In genomic region chr5:30554981-30555380, GRCm38 (mm10) we compare ENCODE assay signal across 31 mouse cellular contexts. TPM values are rescaled to one million over a fixed set of nuclear protein-coding genes. Genes with fewer than 3 reads are reported as not detected.
DNase-seq lines count a peak whose midpoint lies in the region; ATAC-seq and TF ChIP-seq lines count a peak whose summit lies in the region.
"Had no signal": no experiment of that assay in that cellular context is flagged by ENCODE, and none has a peak within 500 bp of the region (broad histone marks: within the 10 kb centered on the region; RNA-seq: fewer than 3 reads in every experiment).

No protein-coding gene starts in this region.

- 49% methylated on average over 8 of the region's 8 CpGs for WGBS in heart, embryonic 10.5 days
- 63% methylated on average over 8 of the region's 8 CpGs for WGBS in midbrain, embryonic 14.5 days
- 62% methylated on average over 8 of the region's 8 CpGs for WGBS in midbrain, embryonic 16.5 days
- 60% methylated on average over 8 of the region's 8 CpGs for WGBS in lung, postnatal 0 days

- H3K9me3 ChIP-seq in heart, embryonic 10.5 days: no peaks in the 10 kb centered on the region
- H3K9me3 ChIP-seq in midbrain, embryonic 14.5 days (ENCODE audit: control insufficient read depth, low read length): no peaks in the 10 kb centered on the region
- no peaks in the 10 kb centered on the region for H3K9me3 ChIP-seq in midbrain, embryonic 16.5 days (replicated peaks; ENCODE audit: control insufficient read depth, low read length, poor library complexity, severe bottlenecking)
- no peaks in the 10 kb centered on the region for H3K9me3 ChIP-seq in lung, postnatal 0 days (ENCODE audit: low read length)
- H3K9me3 ChIP-seq: forebrain, embryonic 10.5 days; forebrain, embryonic 13.5 days; hindbrain, embryonic 12.5 days; hindbrain, embryonic 15.5 days had no signal

- H3K36me3 ChIP-seq in heart, embryonic 10.5 days: no peaks in the 10 kb centered on the region
- H3K36me3 ChIP-seq in midbrain, embryonic 14.5 days (ENCODE audit: control insufficient read depth, insufficient read depth, low read length): no peaks in the 10 kb centered on the region
- no peaks in the 10 kb centered on the region for H3K36me3 ChIP-seq in midbrain, embryonic 16.5 days (ENCODE audit: control insufficient read depth, insufficient read depth, low read length)
- H3K36me3 ChIP-seq in lung, postnatal 0 days (ENCODE audit: insufficient read depth, low read length): no peaks in the 10 kb centered on the region
- H3K36me3 ChIP-seq: forebrain, embryonic 10.5 days; hindbrain, embryonic 12.5 days; hindbrain, embryonic 15.5 days had no signal

- H3K4me3 ChIP-seq in heart, embryonic 10.5 days: no peak overlapping the region
- no peak overlapping the region for H3K4me3 ChIP-seq in midbrain, embryonic 14.5 days (replicated peaks; ENCODE audit: low read depth, low read length)
- H3K4me3 ChIP-seq in midbrain, embryonic 16.5 days (ENCODE audit: low read depth, low read length): no peak overlapping the region
- H3K4me3 ChIP-seq in brown adipose tissue, adult 24 weeks (ENCODE audit: insufficient read depth, low read depth, low read length): no peak overlapping the region
- H3K4me3 ChIP-seq in lung, postnatal 0 days (ENCODE audit: low read depth, low read length): no peak overlapping the region
- H3K4me3 ChIP-seq: forebrain, embryonic 10.5 days; forebrain, embryonic 13.5 days; gastrocnemius, adult 2 months; hindbrain, embryonic 12.5 days; hindbrain, embryonic 15.5 days had no signal

- H3K4me1 ChIP-seq in heart, embryonic 10.5 days: peaks cover 23% of the 10 kb centered on the region
- H3K4me1 ChIP-seq in midbrain, embryonic 14.5 days (ENCODE audit: control insufficient read depth, insufficient read depth, low read length): no peaks in the 10 kb centered on the region
- peaks cover 5% of the 10 kb centered on the region; the same call in 1 of the 2 replicates for H3K4me1 ChIP-seq in midbrain, embryonic 16.5 days (ENCODE audit: control insufficient read depth, insufficient read depth, low read length)
- peaks cover 23% of the 10 kb centered on the region for H3K4me1 ChIP-seq in brown adipose tissue, adult 24 weeks (ENCODE audit: control insufficient read depth, insufficient read depth, insufficient read length, low read length)
- H3K4me1 ChIP-seq in lung, postnatal 0 days (ENCODE audit: insufficient read depth, low read depth, low read length): no peaks in the 10 kb centered on the region
- H3K4me1 ChIP-seq: hindbrain, embryonic 12.5 days had no signal

- intact Hi-C loops in heart, postnatal 36 days (cut with DNase I): no loop called here

- no peak overlapping the region for H3K9ac ChIP-seq in midbrain, embryonic 14.5 days (replicated peaks; ENCODE audit: low read length)
- H3K9ac ChIP-seq in midbrain, embryonic 16.5 days (ENCODE audit: low read depth, low read length): no peak overlapping the region
- H3K9ac ChIP-seq in lung, postnatal 0 days (replicated peaks; ENCODE audit: low read depth): no peak overlapping the region
- H3K9ac ChIP-seq: forebrain, embryonic 13.5 days; hindbrain, embryonic 12.5 days; hindbrain, embryonic 15.5 days had no signal

- TF ChIP-seq CTCF in lung, postnatal 0 days (IDR thresholded peaks at IDR 0.05): no peak

- peak overlapping the region; percentile 56 for H3K27ac ChIP-seq in heart, embryonic 10.5 days
- no peak overlapping the region for H3K27ac ChIP-seq in midbrain, embryonic 14.5 days (replicated peaks; ENCODE audit: low read depth, low read length)
- no peak overlapping the region for H3K27ac ChIP-seq in midbrain, embryonic 16.5 days (ENCODE audit: low read length)
- peak overlapping the region; percentile 92 for H3K27ac ChIP-seq in brown adipose tissue, adult 24 weeks (replicated peaks; ENCODE audit: low read depth, low read length)
- no peak overlapping the region for H3K27ac ChIP-seq in lung, postnatal 0 days (ENCODE audit: low read length)
- H3K27ac ChIP-seq: forebrain, embryonic 10.5 days; forebrain, embryonic 13.5 days; gastrocnemius, adult 2 months; hindbrain, embryonic 12.5 days; hindbrain, embryonic 15.5 days had no signal

- DNase-seq in heart, embryonic 10.5 days (ENCODE audit: low spot score): no peak
- DNase-seq in heart, postnatal 36 days: no peak
- DNase-seq in midbrain, embryonic 14.5 days: peak; percentile 12
- DNase-seq in adrenal gland, postnatal 14 days: peak; percentile 72
- no peak for DNase-seq in lung, postnatal 0 days (ENCODE audit: low spot score)
- DNase-seq in frontal cortex, postnatal 36 days (ENCODE audit: low spot score in 2 of 2): no peak
- DNase-seq: cerebellum, adult 11-12 months; cerebellum, adult 9-10 months; cerebellum, postnatal 14 days; gastrocnemius, adult 2 months; gastrocnemius, postnatal 14 days; heart, adult 11 months; heart, postnatal 10 days; kidney, adult 11 months; kidney, adult 8-10 months had no signal

- ATAC-seq in midbrain, embryonic 14.5 days (ENCODE audit: low FRiP score, low TSS enrichment): no peak
- ATAC-seq in midbrain, embryonic 16.5 days: no peak
- no peak for ATAC-seq in lung, postnatal 0 days
- ATAC-seq: CD4-positive, CD25-positive, alpha-beta regulatory T cell, adult 4 months; forebrain, embryonic 13.5 days; forebrain, embryonic 16.5 days had no signal

- no peak for TF ChIP-seq EP300 in lung, postnatal 0 days (IDR thresholded peaks at IDR 0.05)

- H3K4me2 ChIP-seq in midbrain, embryonic 14.5 days (ENCODE audit: low read length): no peak overlapping the region
- H3K4me2 ChIP-seq in midbrain, embryonic 16.5 days (ENCODE audit: low read length): no peak overlapping the region
- no peak overlapping the region for H3K4me2 ChIP-seq in lung, postnatal 0 days (replicated peaks; ENCODE audit: low read depth, low read length)
- H3K4me2 ChIP-seq: forebrain, embryonic 13.5 days; hindbrain, embryonic 12.5 days; hindbrain, embryonic 15.5 days had no signal

- 0 out of 2 replicates have a peak, but pooled peaks cover 12% of the 10 kb centered on the region for H3K27me3 ChIP-seq in heart, embryonic 10.5 days (ENCODE audit: insufficient read depth, poor library complexity, severe bottlenecking)
- H3K27me3 ChIP-seq in midbrain, embryonic 14.5 days (ENCODE audit: control insufficient read depth, insufficient read depth, low read length): no peaks in the 10 kb centered on the region
- H3K27me3 ChIP-seq in midbrain, embryonic 16.5 days (ENCODE audit: control insufficient read depth, insufficient read depth, low read depth, low read length): 0 out of 2 replicates have a peak, but pooled peaks cover 2% of the 10 kb centered on the region
- H3K27me3 ChIP-seq in lung, postnatal 0 days (replicated peaks; ENCODE audit: insufficient read depth, low read length): no peaks in the 10 kb centered on the region
- H3K27me3 ChIP-seq: hindbrain, embryonic 12.5 days; hindbrain, embryonic 15.5 days had no signal

RNA-seq across cellular contexts. Expression of gene Cib4, which starts 9.3 kb away (rescaled TPM):
- polyA plus RNA-seq in heart, embryonic 10.5 days (2016; fragmentation: Nextera tagmentation; extraction: Ambion mirVana): not detected in 2 replicates
- total RNA-seq in heart, postnatal 36 days (2021): not detected
- not detected in 2 replicates for polyA plus RNA-seq in midbrain, embryonic 14.5 days (2014; fragmentation: Nextera tagmentation; extraction: Ambion mirVana)
- not detected in 2 replicates for polyA plus RNA-seq in midbrain, embryonic 16.5 days (2015; fragmentation: Nextera tagmentation; extraction: Ambion mirVana)
- 1.0 and 1.4 TPM in 2 replicates for total RNA-seq in adrenal gland, postnatal 14 days (2021)
- not detected in 2 replicates for polyA plus RNA-seq in brown adipose tissue, adult 24 weeks (2012; ENCODE audit: insufficient read depth, insufficient read length, missing spikeins)
- polyA plus RNA-seq in lung, postnatal 0 days (2015; fragmentation: Nextera tagmentation; extraction: Ambion mirVana): 0.26 TPM in 1 of 2 replicates, not detected in the other
- total RNA-seq: gastrocnemius, adult 2 months; gastrocnemius, postnatal 14 days; gastrocnemius, postnatal 4 days; heart, postnatal 10 days; hematopoietic stem cell, adult 5-6 weeks; MEL had no signal
- polyA plus RNA-seq: C2C12; CD4-positive, CD25-positive, alpha-beta regulatory T cell, adult 4 months; embryonic facial prominence, embryonic 11.5 days; embryonic facial prominence, embryonic 14.5 days; forebrain, embryonic 10.5 days; forebrain, embryonic 13.5 days; forebrain, embryonic 16.5 days; heart, embryonic 14.5 days; hindbrain, embryonic 12.5 days; hindbrain, embryonic 15.5 days; intestine, embryonic 14.5 days had no signal

RNA-seq across cellular contexts. Expression of gene Kcnk3, which starts 33.0 kb away (rescaled TPM):
- polyA plus RNA-seq in heart, embryonic 10.5 days (2016; fragmentation: Nextera tagmentation; extraction: Ambion mirVana): 17.0 and 34.2 TPM in 2 replicates
- 100 to 1,000 TPM; 234 to 245 TPM for total RNA-seq in heart, postnatal 36 days (2021)
- 4.7 and 6.6 TPM in 2 replicates for polyA plus RNA-seq in midbrain, embryonic 14.5 days (2014; fragmentation: Nextera tagmentation; extraction: Ambion mirVana)
- 6.1 and 6.6 TPM in 2 replicates for polyA plus RNA-seq in midbrain, embryonic 16.5 days (2015; fragmentation: Nextera tagmentation; extraction: Ambion mirVana)
- total RNA-seq in adrenal gland, postnatal 14 days (2021): 678 and 701 TPM in 2 replicates
- 118 and 132 TPM in 2 replicates for polyA plus RNA-seq in brown adipose tissue, adult 24 weeks (2012; ENCODE audit: insufficient read depth, insufficient read length, missing spikeins)
- 28.6 and 35.7 TPM in 2 replicates for polyA plus RNA-seq in lung, postnatal 0 days (2015; fragmentation: Nextera tagmentation; extraction: Ambion mirVana)
- total RNA-seq: MEL had no signal
- polyA plus RNA-seq: C2C12 had no signal

Comparison
In these comparisons a context has a peak if more than half of its experiments do, and no peak if none do; other contexts are left out.
1. DNase-seq: peak in midbrain, embryonic 14.5 days (single experiment) and adrenal gland, postnatal 14 days (single experiment); none in heart, embryonic 10.5 days (single experiment), heart, postnatal 36 days (0 of 2), lung, postnatal 0 days (single experiment) and frontal cortex, postnatal 36 days (0 of 2).
2. H3K27ac ChIP-seq: peak in heart, embryonic 10.5 days (single experiment) and brown adipose tissue, adult 24 weeks (single experiment); none in midbrain, embryonic 14.5 days (single experiment), midbrain, embryonic 16.5 days (single experiment) and lung, postnatal 0 days (single experiment).